Mouse (Mus musculus) midbrain, embryonic 13.5 days (tissue): ENCODE results near the gene Klf13. TPM values are rescaled to one million over a fixed set of nuclear protein-coding genes. Genes with fewer than 3 reads are reported as not detected.

Experiments
- ATAC-seq: fragments of 200-750 bp; cut with Nextera tagmentation; 2 replicates; pipeline ENCODE4 v1.8.0; 2017; ENCODE audit warnings: mild to moderate bottlenecking, moderate TSS enrichment, moderate library complexity
- H3K27ac ChIP-seq: fragments of 300-500 bp; sonication (generic); 2 replicates; pipeline ENCODE4 v1.5.1; 2015; ENCODE audit warnings: inconsistent platforms, mild to moderate bottlenecking, moderate library complexity
- H3K27me3 ChIP-seq: fragments of 300-500 bp; sonication (generic); 2 replicates; pipeline ENCODE4 v1.6.1; 2015; ENCODE audit warnings: mild to moderate bottlenecking, inconsistent platforms
- H3K36me3 ChIP-seq: fragments of 300-500 bp; sonication (generic); 2 replicates; pipeline ENCODE4 v1.6.1; 2015; ENCODE audit warnings: mild to moderate bottlenecking, inconsistent platforms
- H3K4me1 ChIP-seq: fragments of 300-500 bp; sonication (generic); replicated peaks from 2 replicates; pipeline ENCODE4 v1.6.1; 2015; ENCODE audit warnings: inconsistent platforms
- H3K4me2 ChIP-seq: fragments of 300-500 bp; sonication (generic); replicated peaks from 2 replicates; pipeline ENCODE4 v1.6.1; 2015; ENCODE audit warnings: moderate library complexity, mild to moderate bottlenecking, inconsistent platforms
- H3K4me3 ChIP-seq: fragments of 300-500 bp; sonication (generic); replicated peaks from 2 replicates; pipeline ENCODE4 v1.5.1; 2015; ENCODE audit warnings: mild to moderate bottlenecking, inconsistent platforms
- H3K9ac ChIP-seq: fragments of 300-500 bp; sonication (generic); replicated peaks from 2 replicates; pipeline ENCODE4 v1.6.1; 2015; ENCODE audit warnings: mild to moderate bottlenecking, inconsistent platforms
- H3K9me3 ChIP-seq: fragments of 300-500 bp; sonication (generic); 2 replicates; pipeline ENCODE4 v1.6.1; 2016; ENCODE audit warnings: mild to moderate bottlenecking, inconsistent platforms
- WGBS: fragments of 180-500 bp; shearing (Covaris S2); methylation state at CpG from one replicate; pipeline ENCODE4 v1.1.7; 2015; 5-methylcytosine and 5-hydroxymethylcytosine counted together
- polyA plus RNA-seq: library from polyadenylated mRNA; unstranded; fragments of >200 nt; fragmentation: Nextera tagmentation; extraction: Ambion mirVana; gene quantifications from 2 replicates; pipeline ENCODE4 v1.2.1, GENCODE M21; 2015

Klf13 gene
- polyA plus RNA-seq, 1 experiment from 2014 or later = 24.7 TPM

GRCm38 (mm10) chr7:63887034-63887551 is 51.6 kb downstream of the Klf13 start:
- no peak overlapping the region for H3K4me2 ChIP-seq
- H3K36me3 ChIP-seq = peaks cover 34% of the 10 kb centered on the region
- H3K9me3 ChIP-seq = no peaks in the 10 kb centered on the region
- no peak overlapping the region for H3K9ac ChIP-seq
- no peaks in the 10 kb centered on the region for H3K27me3 ChIP-seq
- 71% methylated on average over 8 of the region's 8 CpGs for WGBS
- H3K27ac ChIP-seq = no peak overlapping the region
- H3K4me1 ChIP-seq = peaks cover 7% of the 10 kb centered on the region
- no peak overlapping the region for H3K4me3 ChIP-seq
- no peak for ATAC-seq

GRCm38 (mm10) chr7:63885025-63885424 is 53.7 kb downstream of the Klf13 start:
- no peaks in the 10 kb centered on the region for H3K9me3 ChIP-seq
- H3K4me2 ChIP-seq = no peak overlapping the region
- no peak overlapping the region for H3K4me3 ChIP-seq
- no peak overlapping the region for H3K27ac ChIP-seq
- no peaks in the 10 kb centered on the region for H3K27me3 ChIP-seq
- peaks cover 7% of the 10 kb centered on the region for H3K4me1 ChIP-seq
- H3K9ac ChIP-seq = no peak overlapping the region
- 95% methylated on average over 7 of the region's 7 CpGs for WGBS
- peaks cover 19% of the 10 kb centered on the region for H3K36me3 ChIP-seq
- ATAC-seq = no peak

GRCm38 (mm10) chr7:63882739-63883138 is 56.0 kb downstream of the Klf13 start:
- Histone ChIP-seq H3K9me3 (no peaks in the 10 kb centered on the region), H3K9ac (no peak overlapping the region), H3K36me3 (peaks cover 1% of the 10 kb centered on the region), H3K4me3 (no peak overlapping the region), H3K27ac (no peak overlapping the region), H3K27me3 (no peaks in the 10 kb centered on the region), H3K4me1 (0 out of 2 replicates have a peak, but pooled peaks cover 2% of the 10 kb centered on the region), H3K4me2 (no peak overlapping the region)
- 95% methylated on average over 7 of the region's 7 CpGs for WGBS
- ATAC-seq = no peak; the same call in 1 of the 2 replicates

GRCm38 (mm10) chr7:63879583-63879982 is 59.1 kb downstream of the Klf13 start:
- no peaks in the 10 kb centered on the region for H3K27me3 ChIP-seq
- no peak overlapping the region for H3K9ac ChIP-seq
- H3K4me2 ChIP-seq = no peak overlapping the region
- no peaks in the 10 kb centered on the region for H3K36me3 ChIP-seq
- ATAC-seq = no peak
- no peak overlapping the region for H3K4me3 ChIP-seq
- H3K4me1 ChIP-seq = 0 out of 2 replicates have a peak, but pooled peaks cover 5% of the 10 kb centered on the region
- H3K27ac ChIP-seq = no peak overlapping the region
- H3K9me3 ChIP-seq = no peaks in the 10 kb centered on the region
- WGBS = 87% methylated on average over 6 of the region's 6 CpGs

- Histone ChIP-seq H3K9me3 (no peaks in the 10 kb centered on the region), H3K9ac (no peak overlapping the region), H3K4me1 (0 out of 2 replicates have a peak, but pooled peaks cover 5% of the 10 kb centered on the region), H3K4me3 (no peak overlapping the region), H3K27ac (no peak overlapping the region), H3K36me3 (no peaks in the 10 kb centered on the region), H3K4me2 (no peak overlapping the region), H3K27me3 (no peaks in the 10 kb centered on the region)
- no peak for ATAC-seq
- whole genome bisulfite sequencing = 31% methylated on average over 14 of the region's 14 CpGs
Observed at GRCm38 (mm10) chr7:63877610-63878009, 61.1 kb downstream of the Klf13 start.

- ATAC-seq = no peak
- H3K36me3 ChIP-seq = no peaks in the 10 kb centered on the region
Observed at GRCm38 (mm10) chr7:63876640-63877039, 62.1 kb downstream of the Klf13 start.

GRCm38 (mm10) chr7:63875686-63876085 is 63.0 kb downstream of the Klf13 start:
- H3K4me3 ChIP-seq = no peak overlapping the region
- ATAC-seq = no peak
- H3K9me3 ChIP-seq = no peaks in the 10 kb centered on the region

More at GRCm38 (mm10) chr7:63876640-63877039, 62.1 kb downstream of the Klf13 start:
- Histone ChIP-seq H3K4me2 (no peak overlapping the region), H3K4me3 (no peak overlapping the region), H3K27me3 (no peaks in the 10 kb centered on the region), H3K9ac (no peak overlapping the region), H3K27ac (no peak overlapping the region), H3K4me1 (0 out of 2 replicates have a peak, but pooled peaks cover 5% of the 10 kb centered on the region), H3K9me3 (no peaks in the 10 kb centered on the region)
- 98% methylated on average over 2 of the region's 2 CpGs for WGBS

GRCm38 (mm10) chr7:63873880-63874279 is 64.8 kb downstream of the Klf13 start:
- Histone ChIP-seq H3K27me3 (no peaks in the 10 kb centered on the region), H3K9me3 (no peaks in the 10 kb centered on the region), H3K27ac (no peak overlapping the region), H3K4me2 (no peak overlapping the region), H3K9ac (no peak overlapping the region), H3K36me3 (no peaks in the 10 kb centered on the region), H3K4me3 (no peak overlapping the region), H3K4me1 (0 out of 2 replicates have a peak, but pooled peaks cover 5% of the 10 kb centered on the region)
- ATAC-seq = no peak
- 70% methylated on average over 12 of the region's 12 CpGs for WGBS

More at GRCm38 (mm10) chr7:63875686-63876085, 63.0 kb downstream of the Klf13 start:
- no peak overlapping the region for H3K9ac ChIP-seq
- no peak overlapping the region for H3K27ac ChIP-seq
- no peaks in the 10 kb centered on the region for H3K36me3 ChIP-seq
- no peak overlapping the region for H3K4me2 ChIP-seq
- H3K4me1 ChIP-seq = 0 out of 2 replicates have a peak, but pooled peaks cover 5% of the 10 kb centered on the region
- no peaks in the 10 kb centered on the region for H3K27me3 ChIP-seq

- Histone ChIP-seq H3K4me2 (no peak overlapping the region), H3K27ac (no peak overlapping the region), H3K36me3 (no peaks in the 10 kb centered on the region), H3K27me3 (no peaks in the 10 kb centered on the region), H3K4me3 (no peak overlapping the region), H3K4me1 (no peaks in the 10 kb centered on the region), H3K9me3 (no peaks in the 10 kb centered on the region), H3K9ac (no peak overlapping the region)
- no peak for ATAC-seq
- WGBS = 83% methylated on average over 6 of the region's 6 CpGs
Observed at GRCm38 (mm10) chr7:63871698-63872097, 67.0 kb downstream of the Klf13 start.

- Histone ChIP-seq H3K4me2 (no peak overlapping the region), H3K9me3 (no peaks in the 10 kb centered on the region), H3K27ac (no peak overlapping the region), H3K27me3 (no peaks in the 10 kb centered on the region), H3K4me1 (no peaks in the 10 kb centered on the region), H3K36me3 (no peaks in the 10 kb centered on the region), H3K9ac (no peak overlapping the region), H3K4me3 (no peak overlapping the region)
- ATAC-seq = no peak
- WGBS = 63% methylated on average over 6 of the region's 6 CpGs
Observed at GRCm38 (mm10) chr7:63868356-63868918, 70.3 kb downstream of the Klf13 start.

GRCm38 (mm10) chr7:63865911-63866310 is 72.8 kb downstream of the Klf13 start:
- WGBS = 96% methylated on average over 4 of the region's 4 CpGs

GRCm38 (mm10) chr7:63863046-63863445 is 75.7 kb downstream of the Klf13 start:
- WGBS = 83% methylated on average over 1 of the region's 1 CpGs
- ATAC-seq = no peak
- Histone ChIP-seq H3K9ac (no peak overlapping the region), H3K4me1 (peaks cover 5% of the 10 kb centered on the region; the same call in 1 of the 2 replicates), H3K36me3 (no peaks in the 10 kb centered on the region), H3K4me3 (no peak overlapping the region), H3K9me3 (0 out of 2 replicates have a peak, but pooled peaks cover 2% of the 10 kb centered on the region), H3K27ac (no peak overlapping the region), H3K27me3 (no peaks in the 10 kb centered on the region), H3K4me2 (no peak overlapping the region)

More at GRCm38 (mm10) chr7:63865911-63866310, 72.8 kb downstream of the Klf13 start:
- no peak overlapping the region for H3K4me2 ChIP-seq
- ATAC-seq = no peak
- no peak overlapping the region for H3K9ac ChIP-seq
- H3K36me3 ChIP-seq = no peaks in the 10 kb centered on the region
- H3K4me3 ChIP-seq = no peak overlapping the region
- H3K27ac ChIP-seq = no peak overlapping the region
- H3K9me3 ChIP-seq = 0 out of 2 replicates have a peak, but pooled peaks cover 2% of the 10 kb centered on the region
- no peaks in the 10 kb centered on the region for H3K4me1 ChIP-seq
- no peaks in the 10 kb centered on the region for H3K27me3 ChIP-seq
